Mouse (Mus musculus) heart, adult 2 months (tissue): ENCODE results near the gene Card9. TPM values are rescaled to one million over a fixed set of nuclear protein-coding genes. Genes with fewer than 3 reads are reported as not detected.

Experiments
- DNase-seq, 2 experiments: peaks; one replicate each; pipeline ENCODE4 v3.0.0; 2021
- H3K27ac ChIP-seq: fragments of 200-600 bp; 2 replicates; pipeline ENCODE4 v1.8.1; 2022
- H3K27me3 ChIP-seq: fragments of 200-500 bp; 2 replicates; pipeline ENCODE4 v1.6.1; 2012; ENCODE audit warnings: mild to moderate bottlenecking, low read length, inconsistent platforms, mixed read lengths; ENCODE audit not compliant: control insufficient read depth, insufficient read depth
- H3K36me3 ChIP-seq: fragments of 200-500 bp; 2 replicates; pipeline ENCODE4 v1.6.1; 2012; ENCODE audit warnings: low read length, inconsistent platforms; ENCODE audit not compliant: control insufficient read depth, insufficient read depth
- H3K4me1 ChIP-seq: fragments of 200-500 bp; 2 replicates; pipeline ENCODE4 v1.6.1; 2011; ENCODE audit warnings: low read length; ENCODE audit not compliant: control insufficient read depth, insufficient read depth
- H3K4me3 ChIP-seq: fragments of 200-600 bp; 2 replicates; pipeline ENCODE4 v1.8.1; 2022
- H3K79me2 ChIP-seq: fragments of 200-500 bp; replicated peaks from 2 replicates; pipeline ENCODE4 v1.6.1; 2012; ENCODE audit warnings: mild to moderate bottlenecking, inconsistent platforms, low read length, moderate library complexity, mixed read lengths; ENCODE audit not compliant: control insufficient read depth, insufficient read depth
- H3K9ac ChIP-seq: fragments of 200-500 bp; 2 replicates; pipeline ENCODE4 v1.6.1; 2012; ENCODE audit warnings: low read depth, mild to moderate bottlenecking, control low read depth, inconsistent platforms, low read length, mixed read lengths
- CTCF ChIP-seq: fragments of 200-600 bp; IDR thresholded peaks from 2 replicates; pipeline ENCODE4 v1.8.1; 2022; ENCODE audit warnings: antibody characterized with exemption, mild to moderate bottlenecking, moderate library complexity
- EP300 ChIP-seq: fragments of 200-500 bp; IDR thresholded peaks from 2 replicates; pipeline ENCODE4 v1.6.1; 2011; ENCODE audit warnings: low read depth, low read length, control low read depth; ENCODE audit not compliant: insufficient read depth
- POLR2A ChIP-seq: fragments of 200-500 bp; IDR thresholded peaks from 2 replicates; pipeline ENCODE4 v1.6.1; 2011; ENCODE audit warnings: mild to moderate bottlenecking, low read depth, low read length, control low read depth; ENCODE audit not compliant: insufficient read depth
- WGBS: fragments of 180-500 bp; shearing (Covaris S2); methylation state at CpG from one replicate; pipeline ENCODE4 v1.1.7; 2018; 5-methylcytosine and 5-hydroxymethylcytosine counted together
- intact Hi-C: fragments of 180-260 bp; cut with DNase I; formaldehyde crosslinking; loops from one replicate; pipeline ENCODE4 v1.15.1; 2025
- polyA plus RNA-seq: library from polyadenylated mRNA; depleted of rRNA; stranded (reverse); fragments of >200 nt; gene quantifications from 2 replicates; pipeline ENCODE4 v1.2.3, GENCODE M21; 2012
- total RNA-seq, 2 experiments: library from RNA; stranded (reverse); gene quantifications; 2 replicates each; pipeline ENCODE4 v1.2.3; 2021

The Card9 gene
- total and polyA plus RNA-seq, 3 experiments, result 1.0 to 4.1 (median 1.2) TPM

- WGBS, result 51% methylated on average over 9 of the region's 9 CpGs
- Histone ChIP-seq H3K79me2 (no peaks in the 10 kb centered on the region), H3K4me3 (peak overlapping the region; percentile 91), H3K9ac (no peak overlapping the region), H3K36me3 (no peaks in the 10 kb centered on the region), H3K27ac (peak overlapping the region; percentile 94; the same call in 1 of the 2 replicates), H3K27me3 (no peaks in the 10 kb centered on the region), H3K4me1 (peaks cover 5% of the 10 kb centered on the region)
- peak in 1 of 2 experiments; percentile 22 for DNase-seq
- TF ChIP-seq EP300 (no peak), POLR2A (no peak), CTCF (no peak)
- intact Hi-C loops, result loop anchor here (5.0 kb wide), 1 partner anchor 36 kb away; the partner anchor contains the start of gene Dnlz
Measured at GRCm38 (mm10) chr2:26316576-26317246, 44.0 kb downstream of the Card9 start.

DNA sequence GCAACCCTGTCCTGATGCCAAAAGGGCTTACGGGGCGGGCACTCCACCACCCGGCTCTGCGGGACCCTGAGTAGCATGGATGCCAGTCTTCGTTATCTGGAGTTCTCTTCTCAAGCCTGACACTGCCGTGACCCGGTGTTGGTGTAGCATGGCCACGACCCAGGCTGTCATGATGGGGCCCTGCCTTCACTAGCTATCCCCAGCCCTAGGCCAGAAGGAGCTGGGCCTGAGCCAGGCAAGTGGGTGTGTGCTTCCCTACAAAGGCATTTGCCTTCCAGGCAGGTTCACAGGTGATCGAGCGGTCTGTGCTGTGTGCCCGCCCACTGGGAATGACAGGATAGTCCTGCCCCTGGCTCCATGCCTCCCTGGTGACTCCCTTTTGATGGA is 44.8 kb downstream of the Card9 start:
- H3K27ac ChIP-seq, result peak overlapping the region; percentile 94
- H3K9ac ChIP-seq, result peak overlapping the region; percentile 85
- H3K4me1 ChIP-seq, result peaks cover 5% of the 10 kb centered on the region
- no peak for TF ChIP-seq EP300
- TF ChIP-seq POLR2A, result no peak
- DNase-seq, result peak; percentile 63 to 69
- intact Hi-C loops, result loop anchor here (5.0 kb wide), 1 partner anchor 36 kb away; the partner anchor contains the start of gene Dnlz
- H3K27me3 ChIP-seq, result no peaks in the 10 kb centered on the region
- H3K79me2 ChIP-seq, result no peaks in the 10 kb centered on the region
- peak overlapping the region; percentile 91 for H3K4me3 ChIP-seq
- no peaks in the 10 kb centered on the region for H3K36me3 ChIP-seq
- WGBS, result under 1% methylated on average over 11 of the region's 11 CpGs

DNA sequence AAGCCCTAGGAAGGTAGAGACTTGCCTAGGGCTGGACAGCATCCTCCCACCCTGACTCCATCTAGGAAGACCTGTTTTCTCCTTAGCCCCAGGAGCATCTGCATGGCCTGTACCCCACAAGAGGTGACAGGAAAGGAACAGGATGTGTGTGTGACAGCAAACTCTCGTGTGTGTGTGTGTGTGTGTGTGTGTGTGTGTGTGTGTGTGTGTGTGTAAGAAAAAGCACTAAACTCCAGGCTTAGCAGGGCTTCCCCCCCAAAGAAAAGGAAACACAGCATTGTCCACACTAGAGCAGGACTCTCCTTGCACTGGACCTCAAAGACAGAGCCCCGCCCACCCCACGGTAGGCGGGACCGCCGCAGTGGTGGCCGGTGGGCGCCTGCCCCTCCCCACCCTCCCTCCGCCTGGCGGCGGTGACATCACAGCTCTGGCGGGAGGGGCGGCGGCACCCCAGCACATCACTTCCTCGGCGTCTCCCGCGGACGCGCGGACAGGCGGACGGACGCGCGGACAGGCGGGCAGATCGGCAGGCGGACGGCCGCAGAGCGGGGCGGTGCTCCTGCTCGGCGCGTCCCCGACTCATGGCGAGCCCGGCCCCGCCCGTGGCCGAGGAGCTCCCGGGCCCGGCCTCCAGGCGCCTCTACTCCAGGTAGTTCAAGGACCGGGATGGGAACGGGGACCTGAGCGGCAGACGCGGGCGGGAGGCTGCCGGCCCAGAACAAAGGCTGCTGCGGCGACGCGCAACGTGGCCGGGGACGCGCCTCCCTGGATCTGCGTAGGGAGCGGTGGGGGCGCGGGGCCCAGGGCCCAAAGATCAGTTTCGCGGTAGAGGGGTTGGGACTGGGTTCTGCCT is 45.4 kb downstream of the Card9 start, which contains the start of gene Gpsm1:
Gpsm1 (plus strand) TSS at position 444 of the 853 bp plus-strand sequence.
- intact Hi-C loops, result loop anchor here (5.0 kb wide), 1 partner anchor 37 kb away; the partner anchor contains the start of gene Dnlz
- H3K36me3 ChIP-seq, result no peaks in the 10 kb centered on the region
- no peak; the same call in 1 of the 2 replicates for TF ChIP-seq CTCF
- peak; percentile 57; the same call in 1 of the 2 replicates for TF ChIP-seq POLR2A
- DNase-seq, result peak; percentile 89 to 91
- whole genome bisulfite sequencing, result 1% methylated on average over 63 of the region's 66 CpGs
- H3K79me2 ChIP-seq, result no peaks in the 10 kb centered on the region
- peak within 1 kb of the TSS; percentile 94 for H3K27ac ChIP-seq
- H3K4me1 ChIP-seq, result peaks cover 5% of the 10 kb centered on the region
- peak within 1 kb of the TSS; percentile 91 for H3K4me3 ChIP-seq
- no peaks in the 10 kb centered on the region for H3K27me3 ChIP-seq
- peak within 1 kb of the TSS; percentile 85 for H3K9ac ChIP-seq

GRCm38 (mm10) chr2:26314281-26315071 is 46.2 kb downstream of the Card9 start:
- Histone ChIP-seq H3K4me3 (no peak overlapping the region), H3K27ac (peak overlapping the region; percentile 67), H3K4me1 (peaks cover 5% of the 10 kb centered on the region), H3K36me3 (no peaks in the 10 kb centered on the region), H3K27me3 (no peaks in the 10 kb centered on the region), H3K9ac (no peak overlapping the region; the same call in 1 of the 2 replicates), H3K79me2 (no peaks in the 10 kb centered on the region)
- 52% methylated on average over 13 of the region's 13 CpGs for WGBS
- peak; percentile 69 to 79 for DNase-seq
- intact Hi-C loops, result loop anchor here (5.0 kb wide), 1 partner anchor 38 kb away; the partner anchor contains the start of gene Dnlz
- 0 out of 2 replicates have a peak, but pooled peaks have one; percentile 13 for TF ChIP-seq EP300
- TF ChIP-seq CTCF, result no peak

GRCm38 (mm10) chr2:26313394-26313793 is 47.3 kb downstream of the Card9 start:
- H3K36me3 ChIP-seq, result no peaks in the 10 kb centered on the region
- DNase-seq, result no peak
- H3K4me1 ChIP-seq, result peaks cover 5% of the 10 kb centered on the region
- H3K27me3 ChIP-seq, result no peaks in the 10 kb centered on the region
- H3K79me2 ChIP-seq, result no peaks in the 10 kb centered on the region
- H3K9ac ChIP-seq, result no peak overlapping the region
- 97% methylated on average over 1 of the region's 1 CpGs for WGBS
- no peak overlapping the region for H3K4me3 ChIP-seq
- no peak for TF ChIP-seq CTCF
- TF ChIP-seq POLR2A, result no peak
- no peak for TF ChIP-seq EP300
- intact Hi-C loops, result no loop called here
- H3K27ac ChIP-seq, result no peak overlapping the region; the same call in 1 of the 2 replicates
